Mouse (Mus musculus): Measurements from ENCODE around the gene Myrfl. TPM values are rescaled to one million over a fixed set of nuclear protein-coding genes. Genes with fewer than 3 reads are reported as not detected.

Myrfl gene
- polyA plus RNA-seq, 1 experiment: not detected

- Histone ChIP-seq H3K4me1 (peaks cover 9% of the 10 kb centered on the region; the same call in 1 of the 2 replicates), H3K9me3 (0 out of 2 replicates have a peak, but pooled peaks cover under 1% of the 10 kb centered on the region), H3K36me3 (replicated peaks; ENCODE audit: low read length) (no peaks in the 10 kb centered on the region), H3K27me3 (replicated peaks) (peaks cover 8% of the 10 kb centered on the region), H3K4me3 (replicated peaks) (peak overlapping the region; percentile 62)
- no peak for TF ChIP-seq FLI1 (IDR thresholded peaks at IDR 0.05; ENCODE audit: low read length)
- TF ChIP-seq GATA1 (IDR thresholded peaks at IDR 0.05; ENCODE audit: borderline replicate concordance, low read length): no peak
Observed at GRCm38 (mm10) chr10:116848749-116849473, 47.8 kb downstream of the Myrfl start.

GRCm38 (mm10) chr10:116841551-116841950 is 55.2 kb downstream of the Myrfl start:
- H3K9me3 ChIP-seq: peaks cover 8% of the 10 kb centered on the region; the same call in 1 of the 2 replicates
- TF ChIP-seq FLI1 (IDR thresholded peaks at IDR 0.05; ENCODE audit: low read length) (no peak), GATA1 (IDR thresholded peaks at IDR 0.05; ENCODE audit: borderline replicate concordance, low read length) (no peak)
- H3K4me3 ChIP-seq (replicated peaks): no peak overlapping the region
- H3K36me3 ChIP-seq (replicated peaks; ENCODE audit: low read length): no peaks in the 10 kb centered on the region
- H3K4me1 ChIP-seq: no peaks in the 10 kb centered on the region
- no peaks in the 10 kb centered on the region for H3K27me3 ChIP-seq (replicated peaks)

- H3K9me3 ChIP-seq: no peaks in the 10 kb centered on the region
- no peak overlapping the region for H3K4me3 ChIP-seq (replicated peaks)
- no peaks in the 10 kb centered on the region for H3K36me3 ChIP-seq (replicated peaks; ENCODE audit: low read length)
- H3K4me1 ChIP-seq: no peaks in the 10 kb centered on the region
- no peaks in the 10 kb centered on the region for H3K27me3 ChIP-seq (replicated peaks)
- TF ChIP-seq GATA1 (IDR thresholded peaks at IDR 0.05; ENCODE audit: borderline replicate concordance, low read length): no peak
Observed at GRCm38 (mm10) chr10:116830676-116831075, 66.0 kb downstream of the Myrfl start.

GRCm38 (mm10) chr10:116828099-116828498 is 68.6 kb downstream of the Myrfl start:
- H3K36me3 ChIP-seq (replicated peaks; ENCODE audit: low read length): no peaks in the 10 kb centered on the region
- H3K9me3 ChIP-seq: no peaks in the 10 kb centered on the region
- H3K4me1 ChIP-seq: no peaks in the 10 kb centered on the region
- TF ChIP-seq FLI1 (IDR thresholded peaks at IDR 0.05; ENCODE audit: low read length) (no peak), GATA1 (IDR thresholded peaks at IDR 0.05; ENCODE audit: borderline replicate concordance, low read length) (no peak)
- H3K4me3 ChIP-seq (replicated peaks): no peak overlapping the region
- no peaks in the 10 kb centered on the region for H3K27me3 ChIP-seq (replicated peaks)

GRCm38 (mm10) chr10:116827306-116827705 is 69.4 kb downstream of the Myrfl start:
- no peak for TF ChIP-seq FLI1 (IDR thresholded peaks at IDR 0.05; ENCODE audit: low read length)
- no peak for TF ChIP-seq GATA1 (IDR thresholded peaks at IDR 0.05; ENCODE audit: borderline replicate concordance, low read length)
- Histone ChIP-seq H3K4me3 (replicated peaks) (no peak overlapping the region), H3K4me1 (no peaks in the 10 kb centered on the region), H3K36me3 (replicated peaks; ENCODE audit: low read length) (no peaks in the 10 kb centered on the region), H3K27me3 (replicated peaks) (no peaks in the 10 kb centered on the region), H3K9me3 (no peaks in the 10 kb centered on the region)

GRCm38 (mm10) chr10:116815311-116816060 is 81.2 kb downstream of the Myrfl start:
- Histone ChIP-seq H3K4me1 (no peaks in the 10 kb centered on the region), H3K9me3 (0 out of 2 replicates have a peak, but pooled peaks cover 4% of the 10 kb centered on the region), H3K36me3 (replicated peaks; ENCODE audit: low read length) (no peaks in the 10 kb centered on the region), H3K4me3 (replicated peaks) (no peak overlapping the region), H3K27me3 (replicated peaks) (no peaks in the 10 kb centered on the region)
- TF ChIP-seq FLI1 (IDR thresholded peaks at IDR 0.05; ENCODE audit: low read length) (no peak), GATA1 (IDR thresholded peaks at IDR 0.05; ENCODE audit: borderline replicate concordance, low read length) (no peak)

GRCm38 (mm10) chr10:116813150-116813549 is 83.6 kb downstream of the Myrfl start:
- no peaks in the 10 kb centered on the region for H3K36me3 ChIP-seq (replicated peaks; ENCODE audit: low read length)
- H3K27me3 ChIP-seq (replicated peaks): no peaks in the 10 kb centered on the region
- no peak overlapping the region for H3K4me3 ChIP-seq (replicated peaks)
- no peaks in the 10 kb centered on the region for H3K4me1 ChIP-seq
- TF ChIP-seq FLI1 (IDR thresholded peaks at IDR 0.05; ENCODE audit: low read length): no peak
- no peak for TF ChIP-seq GATA1 (IDR thresholded peaks at IDR 0.05; ENCODE audit: borderline replicate concordance, low read length)
- H3K9me3 ChIP-seq: 0 out of 2 replicates have a peak, but pooled peaks cover 5% of the 10 kb centered on the region

GRCm38 (mm10) chr10:116810738-116811137 is 86.0 kb downstream of the Myrfl start:
- H3K27me3 ChIP-seq (replicated peaks): no peaks in the 10 kb centered on the region
- TF ChIP-seq GATA1 (IDR thresholded peaks at IDR 0.05; ENCODE audit: borderline replicate concordance, low read length): no peak
- no peak for TF ChIP-seq FLI1 (IDR thresholded peaks at IDR 0.05; ENCODE audit: low read length)
- no peak overlapping the region for H3K4me3 ChIP-seq (replicated peaks)
- H3K36me3 ChIP-seq (replicated peaks; ENCODE audit: low read length): no peaks in the 10 kb centered on the region
- no peaks in the 10 kb centered on the region for H3K4me1 ChIP-seq
- 0 out of 2 replicates have a peak, but pooled peaks cover 5% of the 10 kb centered on the region for H3K9me3 ChIP-seq

- TF ChIP-seq FLI1 (IDR thresholded peaks at IDR 0.05; ENCODE audit: low read length) (no peak), GATA1 (IDR thresholded peaks at IDR 0.05; ENCODE audit: borderline replicate concordance, low read length) (no peak)
- H3K27me3 ChIP-seq (replicated peaks): no peaks in the 10 kb centered on the region
- no peak overlapping the region for H3K4me3 ChIP-seq (replicated peaks)
- no peaks in the 10 kb centered on the region for H3K36me3 ChIP-seq (replicated peaks; ENCODE audit: low read length)
- 0 out of 2 replicates have a peak, but pooled peaks cover 5% of the 10 kb centered on the region for H3K9me3 ChIP-seq
- H3K4me1 ChIP-seq: no peaks in the 10 kb centered on the region
Observed at GRCm38 (mm10) chr10:116809383-116809782, 87.3 kb downstream of the Myrfl start.

Measured in megakaryocyte, embryonic 14.5 days (primary cell).